ENCODE assay signal across 10 mouse cellular contexts in the genomic region with DNA sequence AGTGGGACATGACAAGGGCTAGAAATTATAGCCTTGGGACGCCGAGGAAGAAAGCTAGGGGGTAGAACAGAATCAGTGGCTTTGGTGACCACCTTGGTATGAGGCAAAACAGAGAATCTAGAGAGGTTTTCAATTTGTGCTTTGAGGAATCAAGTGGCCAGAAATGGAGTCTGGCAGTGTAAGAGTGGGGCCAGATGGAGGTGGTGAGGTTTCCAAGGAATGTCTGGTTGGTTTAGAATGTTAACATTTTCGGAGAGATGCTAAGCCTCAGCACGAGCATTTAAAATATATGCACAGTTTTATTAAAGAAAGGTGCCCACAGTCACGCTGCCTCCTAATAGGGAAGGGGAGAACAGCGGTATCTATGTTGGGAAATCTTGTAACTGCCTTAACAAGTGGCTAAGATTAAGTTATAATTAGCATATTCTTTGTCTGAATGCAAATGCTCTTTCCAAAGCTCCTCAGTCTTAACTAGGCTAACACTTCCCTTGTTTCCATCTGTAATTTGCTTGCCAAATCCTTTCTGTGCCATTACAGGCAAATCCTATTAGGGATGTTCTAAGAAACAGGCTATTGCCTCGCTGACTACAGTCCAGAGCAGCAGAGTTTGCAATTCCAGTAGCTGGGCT.
DNase-seq lines count a peak whose midpoint lies in the region; ATAC-seq lines count a peak whose summit lies in the region.
"Had no signal": no experiment of that assay in that cellular context is flagged by ENCODE, and none has a peak within 500 bp of the region (broad histone marks: within the 10 kb centered on the region; RNA-seq: fewer than 3 reads in every experiment).

No protein-coding gene starts in this region.

- no peak for DNase-seq in neural tube, embryonic 10.5 days (ENCODE audit: extremely low spot score, low spot score)
- no peak for DNase-seq in lung, postnatal 36 days
- DNase-seq in spleen, adult 18-20 months, result no peak
- no peak for DNase-seq in lung, postnatal 10 days
- DNase-seq: kidney, postnatal 4 days had no signal

- no peak overlapping the region for H3K4me2 ChIP-seq in neural tube, embryonic 13.5 days
- H3K4me2 ChIP-seq in forebrain, embryonic 16.5 days (ENCODE audit: low read length), result peak overlapping the region; percentile 8; the same call in 1 of the 2 replicates
- no peak overlapping the region for H3K4me2 ChIP-seq in midbrain, embryonic 12.5 days (replicated peaks)
- H3K4me2 ChIP-seq: intestine, embryonic 15.5 days; liver, embryonic 12.5 days had no signal

- no peaks in the 10 kb centered on the region for H3K4me1 ChIP-seq in neural tube, embryonic 13.5 days (replicated peaks)
- peaks cover 21% of the 10 kb centered on the region for H3K4me1 ChIP-seq in forebrain, embryonic 16.5 days (replicated peaks; ENCODE audit: control insufficient read depth, insufficient read depth, low read length)
- H3K4me1 ChIP-seq in midbrain, embryonic 12.5 days, result peaks cover 15% of the 10 kb centered on the region
- H3K4me1 ChIP-seq: intestine, embryonic 15.5 days; liver, embryonic 12.5 days had no signal

- H3K36me3 ChIP-seq in neural tube, embryonic 13.5 days, result no peaks in the 10 kb centered on the region
- H3K36me3 ChIP-seq in forebrain, embryonic 16.5 days (ENCODE audit: control insufficient read depth, insufficient read depth), result no peaks in the 10 kb centered on the region
- H3K36me3 ChIP-seq in midbrain, embryonic 12.5 days, result no peaks in the 10 kb centered on the region
- H3K36me3 ChIP-seq: intestine, embryonic 15.5 days; liver, embryonic 12.5 days had no signal

- 0 out of 2 replicates have a peak overlapping the region, but pooled peaks have one; percentile 42 for H3K27ac ChIP-seq in neural tube, embryonic 13.5 days (replicated peaks)
- peak overlapping the region; percentile 73 for H3K27ac ChIP-seq in forebrain, embryonic 16.5 days (ENCODE audit: low read length)
- H3K27ac ChIP-seq in midbrain, embryonic 12.5 days (replicated peaks), result no peak overlapping the region
- H3K27ac ChIP-seq: intestine, embryonic 15.5 days; liver, embryonic 12.5 days had no signal

- no peak overlapping the region for H3K9ac ChIP-seq in neural tube, embryonic 13.5 days
- H3K9ac ChIP-seq in forebrain, embryonic 16.5 days (replicated peaks; ENCODE audit: low read depth, low read length), result no peak overlapping the region
- H3K9ac ChIP-seq in midbrain, embryonic 12.5 days (replicated peaks), result no peak overlapping the region
- H3K9ac ChIP-seq: intestine, embryonic 15.5 days; liver, embryonic 12.5 days had no signal

- no peak for ATAC-seq in neural tube, embryonic 13.5 days (ENCODE audit: low read depth)
- peak; percentile 93 for ATAC-seq in forebrain, embryonic 16.5 days
- ATAC-seq in midbrain, embryonic 12.5 days (ENCODE audit: low FRiP score, low read depth), result peak; percentile 84
- ATAC-seq: intestine, embryonic 15.5 days; liver, embryonic 12.5 days had no signal

- no peak overlapping the region for H3K4me3 ChIP-seq in neural tube, embryonic 13.5 days
- no peak overlapping the region for H3K4me3 ChIP-seq in forebrain, embryonic 16.5 days (replicated peaks; ENCODE audit: low read length)
- H3K4me3 ChIP-seq in midbrain, embryonic 12.5 days, result no peak overlapping the region
- H3K4me3 ChIP-seq: intestine, embryonic 15.5 days; liver, embryonic 12.5 days had no signal

- H3K9me3 ChIP-seq in neural tube, embryonic 13.5 days, result no peaks in the 10 kb centered on the region
- no peaks in the 10 kb centered on the region for H3K9me3 ChIP-seq in forebrain, embryonic 16.5 days (ENCODE audit: control insufficient read depth, low read length)
- H3K9me3 ChIP-seq in midbrain, embryonic 12.5 days, result no peaks in the 10 kb centered on the region
- H3K9me3 ChIP-seq: intestine, embryonic 15.5 days; liver, embryonic 12.5 days had no signal

- 42% methylated on average over 7 of the region's 7 CpGs for WGBS in neural tube, embryonic 13.5 days
- WGBS in forebrain, embryonic 16.5 days, result 4% methylated on average over 7 of the region's 7 CpGs
- WGBS in midbrain, embryonic 12.5 days, result 29% methylated on average over 7 of the region's 7 CpGs

- H3K27me3 ChIP-seq in neural tube, embryonic 13.5 days, result no peaks in the 10 kb centered on the region
- H3K27me3 ChIP-seq in forebrain, embryonic 16.5 days (replicated peaks; ENCODE audit: control insufficient read depth, insufficient read depth, low read length), result no peaks in the 10 kb centered on the region
- 0 out of 2 replicates have a peak, but pooled peaks cover 3% of the 10 kb centered on the region for H3K27me3 ChIP-seq in midbrain, embryonic 12.5 days
- H3K27me3 ChIP-seq: intestine, embryonic 15.5 days; liver, embryonic 12.5 days had no signal
